Mouse (Mus musculus) forebrain, embryonic 13.5 days (tissue): Measurements from ENCODE around the gene Npb. TPM values are rescaled to one million over a fixed set of nuclear protein-coding genes. Genes with fewer than 3 reads are reported as not detected.
A peak's percentile ranks its signal among the peaks of the same experiment; 100 is the strongest.

Experiments
- ATAC-seq: fragments of 200-750 bp; cut with Nextera tagmentation; 2 replicates; pipeline ENCODE4 v1.8.0; 2017
- H3K27ac ChIP-seq: fragments of 300-500 bp; sonication (generic); 2 replicates; pipeline ENCODE4 v1.5.1; 2015; ENCODE audit warnings: inconsistent platforms, mild to moderate bottlenecking, moderate library complexity
- H3K27me3 ChIP-seq: fragments of 300-500 bp; sonication (generic); 2 replicates; pipeline ENCODE4 v1.6.1; 2015; ENCODE audit warnings: mild to moderate bottlenecking, inconsistent platforms
- H3K36me3 ChIP-seq: fragments of 300-500 bp; sonication (generic); 2 replicates; pipeline ENCODE4 v1.6.1; 2015; ENCODE audit warnings: mild to moderate bottlenecking, inconsistent platforms; ENCODE audit not compliant: poor library complexity, severe bottlenecking
- H3K4me1 ChIP-seq: fragments of 300-500 bp; sonication (generic); 2 replicates; pipeline ENCODE4 v1.6.1; 2015; ENCODE audit warnings: inconsistent platforms
- H3K4me2 ChIP-seq: fragments of 300-500 bp; sonication (generic); 2 replicates; pipeline ENCODE4 v1.6.1; 2015; ENCODE audit warnings: inconsistent platforms, mild to moderate bottlenecking, moderate library complexity
- H3K4me3 ChIP-seq: fragments of 300-500 bp; sonication (generic); 2 replicates; pipeline ENCODE4 v1.5.1; 2015; ENCODE audit warnings: mild to moderate bottlenecking, inconsistent platforms
- H3K9ac ChIP-seq: fragments of 300-500 bp; sonication (generic); 2 replicates; pipeline ENCODE4 v1.6.1; 2015; ENCODE audit warnings: mild to moderate bottlenecking, inconsistent platforms
- H3K9me3 ChIP-seq: fragments of 300-500 bp; sonication (generic); replicated peaks from 2 replicates; pipeline ENCODE4 v1.6.1; 2016; ENCODE audit warnings: inconsistent platforms
- WGBS: fragments of 180-500 bp; shearing (Covaris S2); methylation state at CpG from one replicate; pipeline ENCODE4 v1.1.7; 2015; 5-methylcytosine and 5-hydroxymethylcytosine counted together
- polyA plus RNA-seq: library from polyadenylated mRNA; unstranded; fragments of >200 nt; fragmentation: Nextera tagmentation; extraction: Ambion mirVana; gene quantifications from 2 replicates; pipeline ENCODE4 v1.2.1, GENCODE M21; 2015

Npb gene
- polyA plus RNA-seq, 1 experiment from 2014 or later: not detected

DNA sequence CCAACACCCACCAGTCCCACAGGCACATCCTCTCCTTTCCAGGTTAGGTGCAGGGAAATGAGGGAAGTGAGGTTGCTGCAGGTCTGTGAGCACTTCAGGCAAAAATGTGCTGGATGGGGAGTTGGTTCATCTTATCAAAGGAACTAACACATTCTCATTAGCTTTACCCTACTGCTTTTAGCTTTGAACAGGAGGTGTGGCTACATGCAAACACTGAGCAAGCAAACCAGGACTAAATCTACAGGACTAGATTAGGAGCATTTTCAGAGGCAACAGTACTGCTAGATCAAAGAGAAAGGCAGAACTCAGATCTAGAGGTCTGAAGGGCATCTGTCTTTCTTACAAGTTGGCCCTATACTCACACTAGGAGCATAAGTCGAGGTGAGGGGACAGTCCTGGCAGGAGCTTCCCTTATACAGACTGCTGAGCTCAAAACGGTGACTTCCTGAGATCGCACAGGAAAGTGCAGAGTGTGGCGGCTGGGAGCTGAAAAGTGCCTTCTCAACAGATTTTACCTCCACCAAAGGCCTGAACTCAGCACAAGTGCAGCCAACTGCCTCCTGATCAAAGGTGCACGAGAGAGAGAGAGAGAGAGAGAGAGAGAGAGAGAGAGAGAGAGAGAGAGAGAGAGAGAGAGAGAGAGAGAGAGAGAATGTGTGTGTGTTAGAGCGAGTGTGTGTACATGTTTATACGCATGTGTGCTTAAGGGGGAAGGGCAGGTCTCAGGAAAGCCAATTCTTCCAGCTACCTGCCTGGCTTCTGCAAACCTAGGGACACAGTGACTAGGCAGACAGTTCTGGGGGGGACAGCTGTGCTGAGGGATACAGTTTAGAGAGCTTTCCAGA lies 22.8 kb downstream of the Npb start:
- H3K9me3 ChIP-seq: no peaks in the 10 kb centered on the region
- H3K4me3 ChIP-seq: no peak overlapping the region
- WGBS: 36% methylated on average over 7 of the region's 7 CpGs
- H3K27me3 ChIP-seq: no peaks in the 10 kb centered on the region
- ATAC-seq: no peak
- peak overlapping the region; percentile 53 for H3K9ac ChIP-seq
- peaks cover 27% of the 10 kb centered on the region for H3K36me3 ChIP-seq
- H3K4me1 ChIP-seq: peaks cover 32% of the 10 kb centered on the region
- H3K27ac ChIP-seq: no peak overlapping the region
- H3K4me2 ChIP-seq: peak overlapping the region; percentile 90

DNA sequence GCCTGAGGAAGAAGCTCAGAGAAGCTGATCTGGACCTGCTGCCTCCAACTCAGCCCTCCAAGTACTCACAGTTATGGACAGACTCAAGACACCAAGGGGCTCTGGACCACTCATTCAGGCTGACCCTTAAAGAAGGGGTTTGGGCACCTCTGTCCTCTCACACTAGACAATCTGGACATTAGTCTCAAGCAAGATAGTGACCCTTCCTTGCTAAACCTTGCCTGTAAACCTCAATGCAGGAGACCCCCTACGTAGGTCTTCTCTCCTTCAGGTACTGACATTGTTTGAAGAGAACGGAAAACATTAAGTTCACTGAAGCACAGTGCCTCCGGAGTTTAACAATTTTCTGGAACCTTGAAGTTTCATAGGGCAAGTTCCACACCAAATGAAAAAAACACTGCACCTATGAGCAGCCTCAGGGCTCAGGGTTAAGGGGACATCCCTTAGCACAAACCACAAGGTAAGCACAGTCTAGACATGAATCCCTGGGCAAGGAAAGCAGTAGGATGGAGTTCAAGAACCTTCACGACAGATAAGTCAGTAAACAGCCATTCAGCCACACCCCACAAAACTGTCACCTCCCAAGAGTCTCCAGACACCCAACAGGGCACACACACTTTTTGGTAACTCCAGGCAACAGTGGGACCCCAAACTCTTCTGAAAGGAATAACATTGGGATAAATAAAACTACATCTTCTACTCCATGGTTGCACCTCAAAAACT lies 23.6 kb downstream of the Npb start:
- H3K36me3 ChIP-seq: peaks cover 24% of the 10 kb centered on the region
- peak overlapping the region; percentile 94 for H3K9ac ChIP-seq
- no peaks in the 10 kb centered on the region for H3K27me3 ChIP-seq
- no peaks in the 10 kb centered on the region for H3K9me3 ChIP-seq
- peaks cover 32% of the 10 kb centered on the region for H3K4me1 ChIP-seq
- peak overlapping the region; percentile 90 for H3K4me2 ChIP-seq
- ATAC-seq: no peak
- H3K4me3 ChIP-seq: peak overlapping the region; percentile 98
- WGBS: 62% methylated on average over 4 of the region's 4 CpGs
- H3K27ac ChIP-seq: no peak overlapping the region

GRCm38 (mm10) chr11:120632559-120633519 lies 24.6 kb downstream of the Npb start:
- Histone ChIP-seq H3K9me3 (no peaks in the 10 kb centered on the region), H3K27me3 (no peaks in the 10 kb centered on the region), H3K36me3 (peaks cover 15% of the 10 kb centered on the region), H3K4me1 (peaks cover 32% of the 10 kb centered on the region), H3K4me3 (peak overlapping the region; percentile 98), H3K27ac (peak overlapping the region; percentile 81), H3K9ac (peak overlapping the region; percentile 94), H3K4me2 (peak overlapping the region; percentile 90)
- WGBS: under 1% methylated on average over 90 of the region's 116 CpGs
- ATAC-seq: peak; percentile 88

DNA sequence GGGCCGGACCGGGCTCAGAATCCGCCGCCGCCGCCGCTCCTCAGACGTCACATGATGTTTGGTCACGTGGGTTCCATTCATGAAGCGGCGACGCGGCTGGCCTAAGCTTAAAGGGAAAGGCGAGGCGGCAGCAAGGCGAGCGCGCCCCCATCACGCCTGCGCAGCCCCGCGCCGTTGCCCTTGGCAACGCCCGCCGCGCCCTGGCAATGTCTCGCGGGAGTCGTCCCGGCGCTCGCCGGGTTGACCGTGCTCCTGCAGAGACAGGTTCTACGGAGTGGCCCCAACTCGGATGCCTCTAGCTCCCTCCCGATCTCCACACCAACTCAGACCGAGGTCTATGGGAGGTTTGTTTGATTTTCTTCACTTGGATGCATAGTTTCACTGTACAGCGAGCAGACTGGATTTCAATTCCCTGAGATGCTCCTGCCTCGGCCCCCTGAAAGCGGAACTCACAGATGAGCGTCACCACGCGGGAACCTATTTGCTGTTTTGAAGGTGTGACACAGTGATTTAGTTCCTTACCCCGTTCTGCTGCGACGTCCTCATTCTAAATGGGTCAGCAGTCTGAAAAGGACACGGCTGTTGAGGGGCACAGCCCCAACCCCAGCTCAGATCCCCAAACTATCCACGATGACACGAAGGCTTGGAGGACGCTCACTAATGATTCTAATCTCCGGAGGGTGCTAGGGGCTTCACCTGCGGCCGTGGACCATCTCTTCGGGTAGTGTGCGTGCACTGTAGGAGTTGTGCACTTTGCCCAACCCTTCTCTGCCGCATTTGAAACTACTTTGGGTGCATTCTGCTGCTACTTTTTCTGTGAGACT lies 25.5 kb downstream of the Npb start, which contains the start of gene Mafg:
TSS of gene Mafg (minus strand) at position 81 of the 824 bp plus-strand sequence.
- Histone ChIP-seq H3K36me3 (peaks cover 8% of the 10 kb centered on the region), H3K27ac (peak within 1 kb of the TSS; percentile 81), H3K4me2 (peak within 1 kb of the TSS; percentile 90), H3K4me3 (peak within 1 kb of the TSS; percentile 98), H3K9ac (peak within 1 kb of the TSS; percentile 94), H3K27me3 (no peaks in the 10 kb centered on the region), H3K4me1 (peaks cover 32% of the 10 kb centered on the region), H3K9me3 (no peaks in the 10 kb centered on the region)
- ATAC-seq: peak; percentile 95
- WGBS: 12% methylated on average over 58 of the region's 58 CpGs

DNA sequence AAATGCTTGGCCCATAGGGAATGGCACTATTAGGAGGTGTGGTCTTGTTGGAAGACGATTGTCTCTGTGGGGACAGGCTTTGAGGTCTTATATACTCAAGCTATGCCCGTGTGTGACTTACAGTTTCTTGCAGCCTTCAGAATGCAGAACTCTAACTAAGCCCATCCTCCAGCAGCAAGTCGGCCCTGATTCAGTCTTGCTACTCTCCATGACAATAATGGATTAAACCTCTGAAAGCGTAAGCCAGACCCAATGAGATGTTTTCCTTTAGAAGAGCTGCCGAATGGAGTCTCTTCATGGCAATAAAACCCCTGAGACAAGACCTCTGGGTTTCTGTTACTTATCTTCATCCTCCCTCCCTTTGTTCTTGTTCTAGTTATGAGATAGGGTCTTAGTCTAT lies 26.5 kb downstream of the Npb start:
- H3K27ac ChIP-seq: no peak overlapping the region
- 77% methylated on average over 5 of the region's 5 CpGs for whole genome bisulfite sequencing
- H3K9ac ChIP-seq: no peak overlapping the region
- no peak overlapping the region for H3K4me2 ChIP-seq
- no peak overlapping the region for H3K4me3 ChIP-seq
- H3K4me1 ChIP-seq: peaks cover 26% of the 10 kb centered on the region
- no peaks in the 10 kb centered on the region for H3K27me3 ChIP-seq
- no peaks in the 10 kb centered on the region for H3K36me3 ChIP-seq
- no peaks in the 10 kb centered on the region for H3K9me3 ChIP-seq
- ATAC-seq: no peak

GRCm38 (mm10) chr11:120641255-120641654 lies 33.0 kb downstream of the Npb start:
- Histone ChIP-seq H3K27ac (no peak overlapping the region), H3K36me3 (no peaks in the 10 kb centered on the region), H3K9me3 (no peaks in the 10 kb centered on the region), H3K4me3 (no peak overlapping the region), H3K4me1 (peaks cover 15% of the 10 kb centered on the region), H3K4me2 (no peak overlapping the region), H3K9ac (no peak overlapping the region; the same call in 1 of the 2 replicates), H3K27me3 (peaks cover 9% of the 10 kb centered on the region)
- ATAC-seq: no peak
- 72% methylated on average over 9 of the region's 9 CpGs for WGBS

DNA sequence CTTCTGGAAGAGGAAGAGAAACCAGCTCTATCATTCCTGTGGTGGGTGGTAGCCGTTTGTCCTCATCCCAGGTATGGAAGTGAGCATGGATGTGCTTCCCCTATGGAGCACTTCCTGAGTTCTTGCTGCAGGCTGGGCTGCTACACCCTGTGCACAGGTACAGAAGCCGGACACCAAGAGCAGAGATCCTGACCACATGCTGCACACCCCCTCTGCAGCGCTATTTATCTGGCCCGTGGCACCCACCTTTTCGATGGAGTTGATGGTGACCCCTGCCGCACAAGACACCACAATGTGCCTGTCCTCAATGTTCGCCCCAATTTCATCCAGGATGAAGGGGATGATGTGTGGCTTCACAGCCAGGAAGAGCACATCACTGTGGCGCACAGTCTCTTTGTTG lies 33.6 kb downstream of the Npb start:
- WGBS: 94% methylated on average over 8 of the region's 8 CpGs
- Histone ChIP-seq H3K27me3 (peaks cover 11% of the 10 kb centered on the region), H3K4me2 (no peak overlapping the region), H3K4me1 (peaks cover 15% of the 10 kb centered on the region), H3K9ac (no peak overlapping the region), H3K27ac (no peak overlapping the region), H3K4me3 (no peak overlapping the region), H3K36me3 (no peaks in the 10 kb centered on the region), H3K9me3 (no peaks in the 10 kb centered on the region)
- ATAC-seq: no peak

- Histone ChIP-seq H3K36me3 (no peaks in the 10 kb centered on the region), H3K27me3 (peaks cover 23% of the 10 kb centered on the region), H3K9ac (peak overlapping the region; percentile 81), H3K4me2 (peak overlapping the region; percentile 87), H3K9me3 (no peaks in the 10 kb centered on the region), H3K4me1 (peaks cover 20% of the 10 kb centered on the region), H3K27ac (peak overlapping the region; percentile 44; the same call in 1 of the 2 replicates), H3K4me3 (peak overlapping the region; percentile 50)
- peak; percentile 52; the same call in 1 of the 2 replicates for ATAC-seq
- 3% methylated on average over 18 of the region's 18 CpGs for WGBS
These were observed 34.8 kb downstream of the Npb start for GRCm38 (mm10) chr11:120642939-120643600.

- H3K27ac ChIP-seq: peak within 1 kb of the TSS; percentile 44; the same call in 1 of the 2 replicates
- peak; percentile 100 for ATAC-seq
- H3K4me1 ChIP-seq: peaks cover 22% of the 10 kb centered on the region
- H3K9me3 ChIP-seq: no peaks in the 10 kb centered on the region
- H3K27me3 ChIP-seq: peaks cover 26% of the 10 kb centered on the region
- H3K36me3 ChIP-seq: no peaks in the 10 kb centered on the region
- peak within 1 kb of the TSS; percentile 50 for H3K4me3 ChIP-seq
- 0% methylated on average over 15 of the region's 15 CpGs for WGBS
- H3K9ac ChIP-seq: peak within 1 kb of the TSS; percentile 81
- H3K4me2 ChIP-seq: peak within 1 kb of the TSS; percentile 87
These were observed 35.3 kb downstream of the Npb start, which contains the start of gene Pycr1 for GRCm38 (mm10) chr11:120643601-120643987. TSS of gene Pycr1 (minus strand) at chr11:120643769.

GRCm38 (mm10) chr11:120647047-120647830 lies 39.0 kb downstream of the Npb start:
- Histone ChIP-seq H3K9me3 (no peaks in the 10 kb centered on the region), H3K4me2 (no peak overlapping the region), H3K36me3 (no peaks in the 10 kb centered on the region), H3K27ac (no peak overlapping the region), H3K9ac (no peak overlapping the region), H3K4me1 (peaks cover 22% of the 10 kb centered on the region), H3K4me3 (no peak overlapping the region), H3K27me3 (peaks cover 20% of the 10 kb centered on the region)
- ATAC-seq: no peak
- 84% methylated on average over 35 of the region's 35 CpGs for WGBS
